Mouse (Mus musculus): ENCODE results near the gene Gm11034.

The Gm11034 gene

GRCm38 (mm10) chr8:72211846-72212245, 1.6 kb downstream of the Gm11034 start:
- DNase-seq (ENCODE audit: low spot score), result no peak

GRCm38 (mm10) chr8:72210710-72211109, 2.7 kb downstream of the Gm11034 start:
- no peak for DNase-seq (ENCODE audit: low spot score)

GRCm38 (mm10) chr8:72210222-72210621, 3.2 kb downstream of the Gm11034 start:
- no peak for DNase-seq (ENCODE audit: low spot score)

DNA sequence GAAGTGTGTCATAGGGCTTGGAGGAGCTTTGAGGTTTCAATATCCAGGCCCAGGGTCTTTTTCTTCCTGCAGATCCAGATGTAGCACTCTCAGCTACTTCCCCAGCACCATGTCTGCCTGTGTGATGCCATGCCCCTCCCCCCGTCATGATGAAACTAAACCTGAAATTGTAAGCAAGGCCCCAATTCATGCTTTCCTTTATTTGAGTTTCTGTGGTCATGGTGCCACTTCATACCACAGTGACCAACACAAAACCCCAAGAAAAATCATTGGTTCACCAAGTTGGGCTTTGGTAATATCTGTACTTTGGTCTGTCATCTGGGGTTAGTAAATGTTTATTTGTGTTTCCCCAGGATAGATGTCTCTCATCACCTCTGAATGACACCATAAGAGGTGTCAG, 4.9 kb downstream of the Gm11034 start:
- DNase-seq (ENCODE audit: low spot score), result no peak

- DNase-seq (ENCODE audit: low spot score), result no peak
These were observed 15.4 kb downstream of the Gm11034 start for GRCm38 (mm10) chr8:72197997-72198396.

DNA sequence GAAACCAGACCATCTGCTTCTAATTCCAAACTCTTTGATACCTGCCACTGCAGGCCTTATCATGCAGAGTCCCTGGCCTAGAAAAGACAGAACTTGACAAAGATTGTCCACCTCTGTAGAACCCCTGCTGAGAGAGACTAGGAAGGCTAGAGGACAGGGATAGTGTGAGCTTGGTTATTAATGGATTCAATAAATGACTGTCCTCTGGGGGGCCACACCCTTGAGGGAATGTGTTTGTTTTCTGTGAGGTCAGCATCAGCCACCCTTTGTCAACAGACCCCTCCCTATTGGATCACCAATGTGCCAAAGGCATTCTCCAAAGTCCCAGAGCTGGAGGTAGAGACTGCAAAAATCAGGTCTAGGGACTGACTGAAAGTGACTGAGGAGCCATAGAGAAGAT, 21.4 kb downstream of the Gm11034 start:
- no peak for DNase-seq (ENCODE audit: low spot score)

- no peak for DNase-seq (ENCODE audit: low spot score)
These were observed 23.3 kb downstream of the Gm11034 start for GRCm38 (mm10) chr8:72190215-72190539.

DNA sequence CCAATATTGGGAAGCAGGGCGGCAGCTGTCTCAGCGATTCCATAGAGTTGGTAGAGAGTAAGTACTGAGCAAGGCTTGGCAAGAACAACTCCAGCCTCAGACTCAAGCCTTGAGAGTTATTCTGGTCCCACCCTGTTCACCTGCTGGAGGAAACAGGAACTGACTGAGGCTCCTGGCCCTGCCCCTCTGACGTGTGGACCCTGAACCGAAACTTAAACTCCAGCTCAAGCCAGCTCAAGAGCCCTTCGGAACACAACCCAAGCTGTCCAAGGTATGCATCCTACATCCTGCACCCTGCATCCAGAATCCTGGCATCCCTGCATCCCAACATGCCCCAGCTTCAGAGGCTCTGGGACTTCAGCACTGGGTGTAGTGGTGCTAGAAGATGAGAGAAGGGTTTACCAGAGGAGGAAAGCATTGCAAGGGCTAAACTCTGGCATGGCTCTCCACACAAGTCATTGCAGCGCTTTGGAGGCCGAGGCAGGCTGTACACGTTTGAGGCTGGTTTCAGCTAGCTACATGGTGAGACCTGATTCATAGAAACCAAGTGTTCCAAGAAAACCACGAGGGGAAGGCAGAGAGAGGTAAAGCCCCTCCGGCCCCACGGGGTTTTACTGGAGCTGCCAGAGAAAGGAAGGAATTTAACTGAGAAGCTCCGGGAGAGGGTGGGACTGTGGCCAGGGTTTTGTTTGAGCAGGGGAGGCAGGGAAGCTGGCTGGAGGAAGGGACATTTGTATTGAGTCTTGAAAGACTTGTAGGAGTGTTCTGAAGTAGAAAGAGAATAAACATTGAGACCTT, 23.8 kb downstream of the Gm11034 start, which contains the start of gene Hsh2d:
Gene Hsh2d (plus strand): TSS at position 222 of the 798 bp plus-strand sequence.
- no peak for DNase-seq (ENCODE audit: low spot score)

DNA sequence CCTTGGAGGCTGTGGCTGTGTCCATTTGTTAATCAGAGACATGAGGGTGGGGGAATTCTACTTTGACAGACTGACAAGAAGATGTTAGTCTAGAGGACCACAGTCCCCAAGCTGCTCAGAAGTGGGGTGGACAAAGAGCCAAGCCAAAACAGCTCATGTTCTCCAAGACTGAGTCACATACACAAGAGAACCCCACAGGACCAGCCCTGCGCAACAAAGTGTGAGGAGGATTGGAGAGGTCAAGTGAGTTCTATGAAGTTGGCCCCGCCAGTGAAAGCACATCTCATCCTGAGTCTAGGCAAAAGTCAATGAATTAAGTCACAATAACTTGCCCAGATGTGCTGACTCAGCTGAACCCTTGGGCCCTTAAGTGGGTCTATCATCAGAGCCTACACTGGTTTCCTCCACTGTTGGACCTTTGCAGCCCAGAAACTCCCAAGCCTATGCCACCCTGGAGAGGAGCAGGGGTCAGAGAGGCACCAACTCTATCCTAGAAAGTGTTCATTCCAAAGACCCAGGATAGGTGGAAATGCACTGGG, 25.6 kb downstream of the Gm11034 start:
- no peak for DNase-seq (ENCODE audit: low spot score)

GRCm38 (mm10) chr8:72183554-72184202, 29.8 kb downstream of the Gm11034 start:
- no peak for DNase-seq (ENCODE audit: low spot score)

DNA sequence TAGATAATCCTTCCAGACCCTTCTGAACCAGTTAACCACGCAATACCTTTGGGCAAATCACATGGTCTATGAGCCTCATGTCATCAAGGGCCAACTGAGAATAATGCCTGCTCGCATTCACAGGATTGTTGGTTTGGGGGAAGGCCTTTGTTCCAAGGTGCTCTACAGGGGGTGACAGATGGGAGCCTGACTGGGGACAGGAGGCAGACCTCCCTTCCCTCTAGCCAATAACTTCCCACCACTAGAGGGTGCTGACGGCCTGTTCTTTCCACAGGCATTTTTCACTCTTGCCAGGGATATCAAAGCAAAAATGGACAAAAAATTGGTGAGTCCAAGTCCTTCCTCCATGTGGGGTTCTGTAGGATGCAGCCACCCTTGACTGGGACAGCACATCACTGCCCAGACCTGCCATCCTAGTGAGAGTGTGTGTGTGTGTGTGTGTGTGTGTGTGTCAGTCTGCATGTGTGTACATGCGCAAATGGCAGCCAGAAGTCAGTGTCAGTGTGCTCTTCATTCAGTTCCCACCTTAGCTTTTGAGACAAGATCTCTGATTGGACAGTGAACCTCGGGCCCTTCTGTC, 36.0 kb downstream of the Gm11034 start:
- no peak for DNase-seq (ENCODE audit: low spot score)

DNA sequence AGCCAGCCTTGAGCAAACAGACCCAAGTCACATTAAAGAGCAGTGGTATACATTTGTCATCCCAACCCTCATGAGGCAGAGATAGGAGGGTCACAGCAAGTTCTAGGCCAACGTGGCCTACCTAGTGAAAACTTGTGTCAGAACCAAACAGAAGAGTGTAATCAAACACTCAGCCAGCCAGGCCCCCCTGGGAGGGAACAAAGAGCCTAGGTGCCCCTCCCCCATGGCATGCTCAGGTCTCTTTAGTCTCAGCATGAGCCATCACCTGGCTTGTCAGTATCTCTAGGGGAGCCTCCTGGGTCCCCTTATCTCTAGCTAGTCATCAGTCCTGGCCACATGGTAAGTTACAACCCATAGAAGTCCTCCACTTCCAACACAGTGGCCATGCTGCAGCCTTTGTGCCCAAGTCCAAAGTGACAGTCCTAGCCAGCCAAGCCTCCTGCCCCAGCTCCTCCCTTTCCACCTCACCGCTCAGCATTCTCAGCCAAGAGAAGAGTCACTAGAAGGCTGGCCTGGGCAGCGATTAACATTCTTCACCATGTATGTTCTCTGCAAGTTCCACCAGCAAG, 43.7 kb downstream of the Gm11034 start:
- no peak for DNase-seq (ENCODE audit: low spot score)

DNA sequence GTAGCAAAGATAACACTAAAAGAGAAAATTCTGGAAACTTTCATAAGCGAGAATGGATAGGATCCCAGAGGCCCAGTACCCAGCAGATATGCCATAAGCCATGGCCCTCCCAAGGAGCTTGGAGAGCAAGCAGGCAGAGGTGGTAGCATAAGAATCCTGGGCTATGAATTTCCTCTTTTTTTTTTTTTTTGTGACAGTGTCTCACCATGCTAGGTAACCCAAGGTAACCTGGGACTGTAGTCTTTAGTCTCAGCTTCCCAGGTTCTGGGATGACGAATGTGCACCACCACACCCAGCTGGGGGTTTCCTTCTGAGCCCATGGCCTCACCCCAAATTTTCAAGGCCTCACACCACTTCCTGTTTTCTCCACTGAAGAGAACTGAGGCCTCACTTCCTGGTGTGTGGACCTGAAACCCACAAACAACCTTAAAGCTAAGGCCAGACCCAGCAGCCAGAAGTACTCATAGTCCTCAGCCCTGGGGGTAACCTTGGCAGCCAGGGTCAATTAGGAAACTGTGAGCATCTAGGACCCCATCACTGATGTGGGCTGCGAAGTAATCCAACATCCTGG, 44.3 kb downstream of the Gm11034 start:
- DNase-seq (ENCODE audit: low spot score), result no peak

Measured in left cerebral cortex, adult 11 months (tissue).